Comparison of ENCODE assay signal across 9 mouse cellular contexts in genomic region chr9:118610060-118610459, GRCm38 (mm10). TPM values are rescaled to one million over a fixed set of nuclear protein-coding genes. Genes with fewer than 3 reads are reported as not detected.
DNase-seq lines count a peak whose midpoint lies in the region; ATAC-seq and TF ChIP-seq lines count a peak whose summit lies in the region.
"Had no signal": no experiment of that assay in that cellular context is flagged by ENCODE, and none has a peak within 500 bp of the region (broad histone marks: within the 10 kb centered on the region; RNA-seq: fewer than 3 reads in every experiment).

No protein-coding gene starts in this region.

- H3K9me3 ChIP-seq in hindbrain, postnatal 0 days (ENCODE audit: low read length) = no peaks in the 10 kb centered on the region
- no peaks in the 10 kb centered on the region for H3K9me3 ChIP-seq in hindbrain, embryonic 11.5 days (ENCODE audit: control insufficient read depth, low read length)
- H3K9me3 ChIP-seq in heart, embryonic 16.5 days (replicated peaks; ENCODE audit: control insufficient read depth, low read length) = no peaks in the 10 kb centered on the region
- no peaks in the 10 kb centered on the region for H3K9me3 ChIP-seq in lung, embryonic 15.5 days
- no peaks in the 10 kb centered on the region for H3K9me3 ChIP-seq in neural tube, embryonic 15.5 days (replicated peaks)
- H3K9me3 ChIP-seq: hindbrain, embryonic 15.5 days had no signal

- H3K4me3 ChIP-seq in hindbrain, postnatal 0 days (ENCODE audit: low read length) = no peak overlapping the region
- no peak overlapping the region for H3K4me3 ChIP-seq in hindbrain, embryonic 11.5 days (ENCODE audit: low read depth, low read length)
- H3K4me3 ChIP-seq in heart, embryonic 16.5 days (ENCODE audit: low read length) = no peak overlapping the region
- no peak overlapping the region for H3K4me3 ChIP-seq in lung, embryonic 15.5 days
- no peak overlapping the region for H3K4me3 ChIP-seq in neural tube, embryonic 15.5 days (replicated peaks)
- H3K4me3 ChIP-seq: hindbrain, embryonic 15.5 days had no signal

- H3K4me2 ChIP-seq in hindbrain, postnatal 0 days (ENCODE audit: low read depth, low read length) = no peak overlapping the region
- no peak overlapping the region for H3K4me2 ChIP-seq in hindbrain, embryonic 11.5 days (replicated peaks; ENCODE audit: low read depth, low read length)
- H3K4me2 ChIP-seq in heart, embryonic 16.5 days (ENCODE audit: low read depth, low read length) = no peak overlapping the region
- no peak overlapping the region for H3K4me2 ChIP-seq in lung, embryonic 15.5 days
- no peak overlapping the region for H3K4me2 ChIP-seq in neural tube, embryonic 15.5 days
- H3K4me2 ChIP-seq: hindbrain, embryonic 15.5 days had no signal

- TF ChIP-seq CTCF in hindbrain, postnatal 0 days (IDR thresholded peaks at IDR 0.05; ENCODE audit: low read depth) = peak; percentile 61

- H3K27me3 ChIP-seq in hindbrain, postnatal 0 days (ENCODE audit: insufficient read depth, low read length) = peaks cover 3% of the 10 kb centered on the region; the same call in 1 of the 2 replicates
- peaks cover 10% of the 10 kb centered on the region for H3K27me3 ChIP-seq in hindbrain, embryonic 11.5 days (ENCODE audit: control insufficient read depth, insufficient read depth, low read length)
- no peaks in the 10 kb centered on the region for H3K27me3 ChIP-seq in heart, embryonic 16.5 days (ENCODE audit: control insufficient read depth, insufficient read depth, low read length)
- H3K27me3 ChIP-seq in lung, embryonic 15.5 days = peaks cover 9% of the 10 kb centered on the region
- peaks cover 33% of the 10 kb centered on the region for H3K27me3 ChIP-seq in neural tube, embryonic 15.5 days (replicated peaks)

- H3K9ac ChIP-seq in hindbrain, postnatal 0 days (replicated peaks; ENCODE audit: low read length) = no peak overlapping the region
- no peak overlapping the region for H3K9ac ChIP-seq in hindbrain, embryonic 11.5 days (ENCODE audit: low read depth, low read length)
- peak overlapping the region; percentile 46; the same call in 1 of the 2 replicates for H3K9ac ChIP-seq in heart, embryonic 16.5 days (ENCODE audit: low read length)
- no peak overlapping the region for H3K9ac ChIP-seq in lung, embryonic 15.5 days
- no peak overlapping the region for H3K9ac ChIP-seq in neural tube, embryonic 15.5 days (replicated peaks)
- H3K9ac ChIP-seq: hindbrain, embryonic 15.5 days had no signal

- H3K36me3 ChIP-seq in hindbrain, postnatal 0 days (ENCODE audit: insufficient read depth, low read length) = no peaks in the 10 kb centered on the region
- H3K36me3 ChIP-seq in hindbrain, embryonic 11.5 days (ENCODE audit: control insufficient read depth, insufficient read depth, low read length) = no peaks in the 10 kb centered on the region
- no peaks in the 10 kb centered on the region for H3K36me3 ChIP-seq in heart, embryonic 16.5 days (ENCODE audit: control insufficient read depth, insufficient read depth)
- H3K36me3 ChIP-seq in lung, embryonic 15.5 days = no peaks in the 10 kb centered on the region
- H3K36me3 ChIP-seq in neural tube, embryonic 15.5 days = no peaks in the 10 kb centered on the region
- H3K36me3 ChIP-seq: hindbrain, embryonic 15.5 days had no signal

- DNase-seq in hindbrain, postnatal 0 days (ENCODE audit: low spot score) = peak; percentile 37
- DNase-seq in hindbrain, embryonic 11.5 days (ENCODE audit: low spot score) = no peak
- peak; percentile 74 for DNase-seq in adrenal gland, postnatal 14 days
- DNase-seq in urinary bladder, postnatal 4 days (ENCODE audit: low spot score in 2 of 2) = no peak

- 52% methylated on average over 10 of the region's 10 CpGs for whole genome bisulfite sequencing in hindbrain, postnatal 0 days
- 65% methylated on average over 10 of the region's 10 CpGs for WGBS in hindbrain, embryonic 11.5 days
- 57% methylated on average over 10 of the region's 10 CpGs for WGBS in heart, embryonic 16.5 days
- WGBS in lung, embryonic 15.5 days = 55% methylated on average over 10 of the region's 10 CpGs
- 60% methylated on average over 10 of the region's 10 CpGs for WGBS in neural tube, embryonic 15.5 days

- H3K27ac ChIP-seq in hindbrain, postnatal 0 days = no peak overlapping the region
- no peak overlapping the region for H3K27ac ChIP-seq in hindbrain, embryonic 11.5 days (ENCODE audit: low read depth, low read length)
- H3K27ac ChIP-seq in heart, embryonic 16.5 days (ENCODE audit: low read length) = peak overlapping the region; percentile 52; the same call in 1 of the 2 replicates
- H3K27ac ChIP-seq in lung, embryonic 15.5 days = 0 out of 2 replicates have a peak overlapping the region, but pooled peaks have one; percentile 8
- no peak overlapping the region for H3K27ac ChIP-seq in neural tube, embryonic 15.5 days (replicated peaks)
- H3K27ac ChIP-seq: hindbrain, embryonic 15.5 days had no signal

- ATAC-seq in hindbrain, postnatal 0 days = no peak
- ATAC-seq in hindbrain, embryonic 11.5 days (ENCODE audit: low FRiP score) = no peak
- ATAC-seq in heart, embryonic 16.5 days (replicated peaks; ENCODE audit: extremely low read depth, insufficient read depth, low FRiP score) = no peak
- ATAC-seq in lung, embryonic 15.5 days (ENCODE audit: borderline replicate concordance, extremely low read depth, low FRiP score, low TSS enrichment) = no peak
- ATAC-seq in neural tube, embryonic 15.5 days (ENCODE audit: low FRiP score) = no peak
- no peak for ATAC-seq in megakaryocyte progenitor cell, adult 5-6 weeks (replicated peaks; ENCODE audit: poor library complexity)

- H3K4me1 ChIP-seq in hindbrain, postnatal 0 days (ENCODE audit: insufficient read depth, low read length) = 0 out of 2 replicates have a peak, but pooled peaks cover 5% of the 10 kb centered on the region
- H3K4me1 ChIP-seq in hindbrain, embryonic 11.5 days (replicated peaks; ENCODE audit: control insufficient read depth, insufficient read depth, low read length) = peaks cover 6% of the 10 kb centered on the region
- H3K4me1 ChIP-seq in heart, embryonic 16.5 days (ENCODE audit: control insufficient read depth, insufficient read depth, low read length) = peaks cover 50% of the 10 kb centered on the region
- peaks cover 38% of the 10 kb centered on the region for H3K4me1 ChIP-seq in lung, embryonic 15.5 days
- peaks cover 46% of the 10 kb centered on the region for H3K4me1 ChIP-seq in neural tube, embryonic 15.5 days

RNA-seq across cellular contexts. Expression of gene Itga9, which starts 3.6 kb away (rescaled TPM):
- 4.4 and 6.0 TPM in 2 replicates for total RNA-seq in hindbrain, postnatal 0 days (2014; rRNA removed)
- 1.5 and 1.7 TPM in 2 replicates for polyA plus RNA-seq in hindbrain, postnatal 0 days (2015; fragmentation: Nextera tagmentation; extraction: Ambion mirVana)
- polyA plus RNA-seq in hindbrain, embryonic 11.5 days (2014; fragmentation: Nextera tagmentation; extraction: Ambion mirVana) = 4.0 and 6.3 TPM in 2 replicates
- 41.5 and 44.2 TPM in 2 replicates for total RNA-seq in adrenal gland, postnatal 14 days (2021)
- 3.1 and 8.8 TPM in 2 replicates for polyA plus RNA-seq in heart, embryonic 16.5 days (2015; fragmentation: Nextera tagmentation; extraction: Ambion mirVana)
- 23.4 and 23.8 TPM in 2 replicates for polyA plus RNA-seq in lung, embryonic 15.5 days (2015; fragmentation: Nextera tagmentation; extraction: Ambion mirVana)
- 2.6 and 5.8 TPM in 2 replicates for polyA plus RNA-seq in neural tube, embryonic 15.5 days (2015; fragmentation: Nextera tagmentation; extraction: Ambion mirVana)
- total RNA-seq in megakaryocyte progenitor cell, adult 5-6 weeks (2015) = 0.32 and 0.66 TPM in 2 replicates
- total RNA-seq in megakaryocyte progenitor cell, adult 5-6 weeks (2017) = 0.08 and 0.71 TPM in 2 replicates

Comparison
In these comparisons a context has a peak if more than half of its experiments do, and no peak if none do; other contexts are left out.
1. DNase-seq: peak in hindbrain, postnatal 0 days (single experiment) and adrenal gland, postnatal 14 days (single experiment); none in hindbrain, embryonic 11.5 days (single experiment) and urinary bladder, postnatal 4 days (0 of 2).
2. H3K27ac ChIP-seq: peak in heart, embryonic 16.5 days (single experiment) and lung, embryonic 15.5 days (single experiment); none in hindbrain, postnatal 0 days (single experiment), hindbrain, embryonic 11.5 days (single experiment) and neural tube, embryonic 15.5 days (single experiment).